Mouse (Mus musculus): ENCODE data around the gene Gm47841. TPM values are rescaled to one million over a fixed set of nuclear protein-coding genes. Genes with fewer than 3 reads are reported as not detected.

The Gm47841 gene
- not detected for polyA plus RNA-seq (2014; fragmentation: Illumina TruSeq; extraction: RNeasy Lipid Tissue Mini Kit (QIAGEN cat#74804); ENCODE audit: low read depth, low replicate concordance)

GRCm38 (mm10) chr15:101047194-101047555 lies at the start of gene Gm47841:
TSS of gene Gm47841 (minus strand) at chr15:101047397.

GRCm38 (mm10) chr15:101077813-101078730 lies 30.9 kb upstream of the Gm47841 start, which contains the start of gene Fignl2:
TSS of gene Fignl2 (minus strand) at chr15:101078567.

Other genes starting within 250 kb of the Gm47841 start
- 0.36 TPM for gene Scn8a, start 177.5 kb downstream of the Gm47841 start, polyA plus RNA-seq (2014; fragmentation: Illumina TruSeq; extraction: RNeasy Lipid Tissue Mini Kit (QIAGEN cat#74804); ENCODE audit: low read depth, low replicate concordance)
- 1.1 TPM for gene Fignl2, start 31.2 kb upstream of the Gm47841 start, polyA plus RNA-seq (2014; fragmentation: Illumina TruSeq; extraction: RNeasy Lipid Tissue Mini Kit (QIAGEN cat#74804); ENCODE audit: low read depth, low replicate concordance)
- not detected for gene Ankrd33, start 68.4 kb upstream of the Gm47841 start, polyA plus RNA-seq (2014; fragmentation: Illumina TruSeq; extraction: RNeasy Lipid Tissue Mini Kit (QIAGEN cat#74804); ENCODE audit: low read depth, low replicate concordance)
- gene Acvrl1, start 81.1 kb upstream of the Gm47841 start, polyA plus RNA-seq (2014; fragmentation: Illumina TruSeq; extraction: RNeasy Lipid Tissue Mini Kit (QIAGEN cat#74804); ENCODE audit: low read depth, low replicate concordance), result 0.97 TPM
- gene Acvr1b, start 126.7 kb upstream of the Gm47841 start, polyA plus RNA-seq (2014; fragmentation: Illumina TruSeq; extraction: RNeasy Lipid Tissue Mini Kit (QIAGEN cat#74804); ENCODE audit: low read depth, low replicate concordance), result 13.8 TPM
- gene Grasp, start 176.8 kb upstream of the Gm47841 start, polyA plus RNA-seq (2014; fragmentation: Illumina TruSeq; extraction: RNeasy Lipid Tissue Mini Kit (QIAGEN cat#74804); ENCODE audit: low read depth, low replicate concordance), result 0.28 TPM
- gene Nr4a1, start 206.9 kb upstream of the Gm47841 start, polyA plus RNA-seq (2014; fragmentation: Illumina TruSeq; extraction: RNeasy Lipid Tissue Mini Kit (QIAGEN cat#74804); ENCODE audit: low read depth, low replicate concordance), result 1.5 TPM
- not detected for gene Atg101, start 236.9 kb upstream of the Gm47841 start, polyA plus RNA-seq (2014; fragmentation: Illumina TruSeq; extraction: RNeasy Lipid Tissue Mini Kit (QIAGEN cat#74804); ENCODE audit: low read depth, low replicate concordance)
- gene 6030408B16Rik, start 245.8 kb upstream of the Gm47841 start, polyA plus RNA-seq (2014; fragmentation: Illumina TruSeq; extraction: RNeasy Lipid Tissue Mini Kit (QIAGEN cat#74804); ENCODE audit: low read depth, low replicate concordance), result not detected